Mouse (Mus musculus) CD4-positive, CD25-positive, alpha-beta regulatory T cell, adult 4 months (primary cell): ENCODE data around the gene Ap5m1. TPM values are rescaled to one million over a fixed set of nuclear protein-coding genes. Genes with fewer than 3 reads are reported as not detected.
"Not testable (repeated sequence)": the region's sequence is repeated elsewhere in the genome, so short reads cannot be mapped to it uniquely, and the experiment has no call there.

Experiments
- ATAC-seq: one replicate; pipeline ENCODE4 v1.8.0; 2017
- polyA plus RNA-seq, 2 experiments: library from polyadenylated mRNA; unstranded; fragments of 100-300 nt; shearing (Covaris generic); gene quantifications; one replicate each; pipeline ENCODE4 v1.2.1; 2017

Gene Ap5m1
- polyA plus RNA-seq: 10 to 100 TPM; 52.9 to 53.8 TPM

DNA sequence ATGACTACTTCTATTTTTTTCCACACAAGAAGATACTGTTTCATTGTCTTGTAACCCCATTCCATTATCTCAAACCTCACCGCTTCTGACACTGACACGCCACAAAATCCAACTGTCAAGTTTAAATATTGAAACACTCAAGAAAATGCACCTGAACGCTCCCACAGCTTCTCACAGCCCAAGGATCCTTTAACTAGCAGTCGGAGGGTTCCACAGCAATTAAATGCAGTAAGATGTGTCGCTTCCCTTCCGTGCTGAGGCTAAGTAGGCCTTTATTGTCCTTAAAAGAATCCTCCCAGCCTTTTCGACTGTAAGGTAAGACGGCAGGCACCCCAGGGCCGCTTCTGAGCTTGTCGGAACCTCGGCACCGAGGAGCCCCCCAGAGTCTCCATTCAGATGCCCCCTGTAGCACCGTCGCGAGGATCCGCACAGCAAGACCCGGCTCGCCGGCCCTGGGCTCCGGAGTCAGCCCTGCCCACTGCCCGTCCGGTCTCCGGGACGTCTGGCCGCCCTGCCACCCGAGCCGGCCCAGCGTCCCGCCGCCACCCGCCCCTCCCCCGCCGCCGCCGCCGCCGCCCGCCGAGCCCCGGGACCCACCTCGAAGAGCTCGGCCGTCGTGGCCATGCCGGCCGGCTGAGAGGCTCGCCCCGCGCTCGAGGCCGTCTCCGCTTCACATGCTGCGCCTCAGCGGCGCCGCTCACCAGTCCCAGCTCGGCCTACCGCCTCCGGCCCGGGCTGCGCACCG is at the start of gene Ap5m1:
Gene Ap5m1, plus strand, starts transcription at position 569 of the 745 bp plus-strand sequence.
- ATAC-seq: peak; percentile 22

DNA sequence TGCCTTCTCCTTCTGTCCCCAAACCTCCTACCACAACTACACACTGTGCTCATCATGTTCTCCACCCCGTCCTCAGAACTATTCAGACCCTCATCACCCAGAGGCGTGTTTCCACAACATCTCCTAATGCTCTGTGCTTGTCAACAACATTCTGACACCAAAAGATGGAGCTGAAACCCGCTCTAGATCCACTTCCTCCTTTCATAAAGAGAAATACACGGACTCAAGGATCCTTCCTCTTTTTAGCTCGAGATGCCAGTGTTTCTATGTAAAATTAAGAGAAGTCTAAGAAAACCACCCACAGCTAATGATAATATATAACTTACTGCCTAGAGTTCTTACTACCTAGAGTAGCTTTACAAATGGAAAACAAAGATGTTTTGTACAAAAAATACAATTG is 46.1 kb upstream of the Ap5m1 start:
- no peak for ATAC-seq

DNA sequence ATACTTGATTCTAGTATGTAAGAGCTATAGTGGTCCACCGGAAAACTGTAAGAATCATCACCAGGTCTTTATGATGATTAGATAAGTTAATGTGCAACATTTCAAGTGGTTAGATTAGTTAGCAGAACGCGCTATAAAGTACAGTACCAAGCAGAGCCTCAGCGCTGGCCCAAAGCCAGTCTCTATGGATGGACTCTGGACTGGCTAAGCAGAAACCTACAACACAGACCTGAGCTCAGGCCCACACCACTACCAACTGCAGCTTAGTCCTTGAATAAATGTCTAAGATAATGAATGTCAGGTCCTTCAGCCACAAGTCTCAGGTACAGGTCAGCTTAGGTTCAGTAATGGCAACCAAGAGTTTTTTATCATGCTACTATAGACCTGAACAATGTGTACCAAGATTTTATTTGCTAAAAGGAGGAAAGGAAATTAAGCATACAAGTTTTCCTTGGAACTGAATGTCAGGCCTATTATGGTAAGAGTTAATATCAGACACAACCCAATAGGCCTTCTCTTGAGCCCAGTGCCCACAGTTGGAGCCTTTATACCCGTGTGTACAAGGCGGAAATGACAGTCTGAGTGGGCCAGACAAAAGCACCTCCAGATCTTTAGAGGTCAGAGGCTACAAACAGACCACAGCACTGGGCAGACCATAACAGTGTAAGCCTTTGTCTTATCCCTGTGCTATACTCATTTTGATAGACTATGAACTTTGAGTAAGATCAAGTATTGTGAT is 38.7 kb upstream of the Ap5m1 start:
- no peak for ATAC-seq

DNA sequence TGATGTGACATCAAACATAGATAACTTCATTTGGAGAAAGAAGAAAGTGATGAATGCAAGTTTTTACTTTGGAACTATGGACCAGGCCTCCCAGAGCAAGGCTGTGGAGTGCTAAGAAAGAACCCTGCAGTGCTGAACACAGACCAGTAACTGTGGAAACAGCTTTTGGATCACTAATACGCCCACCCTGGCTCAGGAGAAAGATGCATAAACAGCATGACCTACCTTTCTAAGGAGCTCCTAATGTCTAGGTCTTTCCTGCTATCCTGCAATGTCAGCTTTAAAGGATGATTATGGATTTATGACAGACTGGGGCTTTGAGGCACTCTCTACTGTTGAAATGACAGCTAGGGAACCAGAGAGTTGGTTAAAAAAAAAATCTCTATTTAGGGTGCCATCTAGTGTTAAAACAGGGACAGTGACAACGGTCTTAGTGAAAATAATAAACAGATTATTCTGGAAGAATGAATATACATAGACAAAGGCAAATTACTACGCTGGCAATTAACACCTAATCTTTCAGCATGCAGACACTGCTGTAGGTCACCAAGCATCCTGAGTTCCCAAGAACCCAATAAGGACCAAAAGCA is 38.0 kb upstream of the Ap5m1 start:
- no peak for ATAC-seq

DNA sequence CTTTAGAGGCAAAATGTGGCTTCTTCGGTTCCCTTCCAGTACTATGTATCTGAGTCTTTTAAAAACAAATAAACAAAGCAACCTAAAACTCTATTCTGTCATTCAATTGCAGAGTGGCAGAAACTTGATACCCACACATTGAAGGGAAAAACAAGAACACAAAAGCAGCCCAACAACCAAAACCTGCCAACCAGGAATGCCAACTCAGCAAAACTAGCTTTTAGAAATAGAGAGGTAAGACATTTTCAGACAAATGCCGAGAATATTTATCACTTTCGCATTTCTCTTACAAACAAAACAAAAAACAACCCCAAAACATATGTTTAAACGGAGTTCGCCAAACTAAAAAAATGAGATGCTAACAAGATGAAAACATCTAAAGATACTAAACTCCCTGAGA is 36.9 kb upstream of the Ap5m1 start:
- no peak for ATAC-seq

DNA sequence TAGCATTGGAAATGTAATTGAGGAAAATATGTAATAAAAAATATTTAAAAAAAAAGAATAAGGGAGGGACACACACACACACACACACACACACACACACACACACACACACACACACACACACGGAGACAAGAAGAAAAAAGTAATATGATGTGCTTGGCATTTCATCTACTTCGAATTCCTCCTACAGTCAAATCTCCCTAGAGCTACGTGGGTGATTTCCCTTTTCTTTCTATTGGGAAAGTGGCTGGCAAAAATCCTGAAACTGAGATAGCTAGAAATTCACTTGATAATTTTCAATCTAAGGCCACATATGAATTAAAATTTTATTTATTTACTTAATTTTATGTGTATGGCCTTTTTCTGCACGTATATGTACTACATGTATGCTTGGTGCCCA is 20.3 kb upstream of the Ap5m1 start:
- ATAC-seq: no peak

DNA sequence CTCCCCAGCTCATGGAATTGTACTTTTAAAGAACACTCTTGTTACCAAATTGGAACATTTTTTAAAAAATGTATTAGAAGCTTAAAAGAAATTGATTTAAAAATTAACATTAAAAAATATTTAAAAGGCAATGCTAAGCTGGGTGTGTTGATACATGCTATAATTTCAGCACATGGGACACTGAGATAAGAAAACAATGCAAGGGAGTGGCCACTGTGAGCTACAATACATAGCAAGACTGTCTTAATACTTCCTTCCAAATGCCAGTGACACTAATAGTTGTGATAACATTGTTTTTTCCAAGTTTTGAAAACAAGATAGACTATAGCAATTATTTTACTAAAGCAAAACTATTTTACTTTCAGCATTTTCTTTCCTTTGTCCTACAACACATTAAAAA is 16.4 kb upstream of the Ap5m1 start:
- ATAC-seq: no peak

DNA sequence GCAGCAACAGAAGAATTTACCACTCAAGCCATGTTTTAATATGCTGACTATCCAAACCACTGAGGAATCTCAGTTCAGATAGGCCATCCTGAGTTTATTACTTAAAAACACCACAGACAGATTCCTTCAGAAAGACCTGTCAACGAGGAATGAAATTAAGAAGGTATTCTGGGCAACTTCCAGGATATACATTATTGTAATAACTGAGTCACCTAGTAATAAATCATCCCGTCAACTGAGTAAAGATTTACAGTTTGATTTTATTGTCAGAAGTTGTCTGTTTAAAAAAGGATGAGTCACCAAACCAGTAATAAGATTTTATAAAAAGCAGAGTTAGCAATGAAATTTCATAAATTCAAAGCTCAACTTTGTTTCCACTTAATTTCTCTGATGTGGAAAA is 2.1 kb upstream of the Ap5m1 start:
- ATAC-seq: no peak

DNA sequence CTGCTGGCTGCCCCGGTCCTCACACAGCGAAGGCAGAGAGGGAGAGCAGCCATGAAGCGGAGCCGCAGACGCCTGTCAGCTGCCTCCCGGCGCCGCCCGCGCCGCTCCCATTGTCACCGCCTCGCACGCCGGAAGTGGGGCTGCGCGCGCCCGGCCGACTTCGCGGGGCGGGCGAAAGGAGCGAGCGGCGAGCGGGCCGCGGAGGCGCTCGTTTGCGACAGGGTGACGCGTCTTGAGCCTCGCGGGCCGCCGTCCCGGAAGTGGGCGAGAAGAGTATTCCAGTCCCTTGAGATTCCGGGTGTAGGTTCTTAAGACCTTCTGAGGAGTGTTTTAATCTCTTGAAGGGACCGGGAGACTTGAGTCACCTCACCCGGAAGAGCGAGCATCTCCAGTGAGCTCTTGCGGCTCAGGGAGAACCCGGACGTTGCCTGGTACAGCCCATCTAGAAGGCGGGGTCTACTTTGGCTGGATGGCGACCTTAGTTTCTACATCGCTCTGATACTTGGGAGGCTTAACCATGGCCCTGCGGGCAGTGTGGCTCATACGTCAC is 452 bp downstream of the Ap5m1 start, which contains the start of gene Exoc5:
Gene Exoc5, minus strand, starts transcription at position 380 of the 550 bp plus-strand sequence.
- ATAC-seq: peak; percentile 88

DNA sequence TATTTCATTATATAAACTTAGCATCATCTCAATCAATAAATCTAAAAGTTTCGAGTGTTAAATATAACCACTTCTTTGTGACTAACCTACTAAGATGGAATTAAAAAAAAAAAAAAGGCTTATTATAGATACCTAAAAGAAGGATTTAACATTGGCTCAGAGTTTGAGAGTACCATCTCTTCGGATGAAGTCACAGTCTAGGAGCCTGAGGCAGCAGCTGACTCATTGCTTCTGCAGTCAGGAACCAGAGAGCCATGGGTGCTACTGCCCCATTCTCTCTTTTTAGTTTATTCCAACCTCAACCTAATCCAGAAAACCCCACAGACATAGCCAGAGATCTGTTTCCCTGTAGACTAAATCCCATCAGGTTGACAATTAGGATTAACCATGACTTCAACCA is 6.9 kb downstream of the Ap5m1 start:
- no peak for ATAC-seq

DNA sequence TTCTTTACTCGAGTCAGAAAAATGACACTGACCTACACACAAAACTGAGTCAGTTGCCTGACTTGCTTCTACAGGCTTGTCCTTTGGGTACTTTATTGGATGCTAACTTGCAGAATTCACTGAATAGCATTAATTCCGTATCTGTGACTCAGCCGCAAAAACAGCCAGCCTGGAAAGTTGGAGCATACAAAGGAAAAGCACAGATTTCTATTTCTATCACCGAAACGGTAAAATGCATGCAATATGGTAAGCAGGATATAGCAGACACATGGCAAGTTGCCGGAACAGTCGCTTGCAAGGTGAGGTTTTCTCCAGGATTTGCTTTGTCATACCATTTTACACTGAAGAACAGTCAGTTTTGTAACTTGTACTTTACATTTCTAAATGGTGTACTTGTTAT is 8.0 kb downstream of the Ap5m1 start:
- no peak for ATAC-seq

DNA sequence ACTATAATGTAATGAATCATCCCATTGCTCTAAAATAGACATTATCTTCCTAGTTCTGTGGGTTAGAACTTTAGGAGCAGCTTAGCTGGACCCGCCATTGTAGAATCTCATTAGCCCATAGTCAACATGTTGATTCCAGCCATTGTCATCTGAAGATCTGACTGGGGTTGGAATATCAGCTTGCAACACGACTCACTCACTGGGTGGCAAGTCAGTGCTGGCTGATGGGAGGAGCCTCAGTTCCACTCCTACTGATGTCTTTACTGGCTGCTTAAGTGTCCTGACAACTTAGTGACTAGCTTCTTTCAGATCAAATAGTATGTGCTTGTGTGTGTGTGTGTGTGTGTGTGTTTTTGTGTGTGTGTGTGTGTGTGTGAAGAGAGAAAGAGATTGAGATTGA is 8.5 kb downstream of the Ap5m1 start:
- ATAC-seq: no peak

DNA sequence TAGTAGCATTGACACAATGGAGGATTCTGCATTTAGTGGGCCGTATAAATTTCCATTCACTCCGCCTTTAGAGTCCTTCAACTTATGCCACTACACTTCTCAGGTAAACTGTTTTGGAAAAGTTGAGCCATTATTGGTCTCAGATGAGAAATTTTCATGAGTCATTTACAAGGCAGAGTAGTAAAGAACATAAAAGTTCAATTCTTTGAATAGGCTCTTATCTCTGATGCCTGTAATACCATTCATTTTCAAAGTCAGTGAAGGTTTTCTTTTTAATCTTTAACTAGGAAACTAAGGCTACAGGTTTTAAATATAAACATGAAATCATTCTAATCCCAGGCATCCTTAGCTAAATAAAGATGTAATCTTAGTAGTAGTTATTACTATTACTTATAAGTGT is 12.9 kb downstream of the Ap5m1 start:
- ATAC-seq: no peak

DNA sequence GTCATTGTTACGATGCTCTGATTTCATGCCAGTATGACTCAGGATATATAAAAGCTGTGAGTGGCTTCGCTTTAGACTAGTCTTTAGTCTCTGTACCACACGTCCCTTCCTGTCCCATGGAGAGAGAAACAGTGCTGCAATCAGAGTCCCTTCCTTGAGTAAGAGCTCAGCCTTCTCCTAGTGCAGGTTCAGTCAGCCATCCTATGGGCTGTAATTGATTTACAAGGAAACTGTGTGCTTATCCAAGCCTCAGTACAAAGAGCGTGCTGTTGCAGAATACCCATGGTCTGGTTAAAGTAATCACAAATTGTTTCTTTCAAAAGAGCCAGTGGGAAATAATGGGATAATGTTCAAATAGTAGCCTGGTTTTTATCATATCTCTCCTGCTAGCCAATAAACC is 20.6 kb downstream of the Ap5m1 start:
- ATAC-seq: no peak

DNA sequence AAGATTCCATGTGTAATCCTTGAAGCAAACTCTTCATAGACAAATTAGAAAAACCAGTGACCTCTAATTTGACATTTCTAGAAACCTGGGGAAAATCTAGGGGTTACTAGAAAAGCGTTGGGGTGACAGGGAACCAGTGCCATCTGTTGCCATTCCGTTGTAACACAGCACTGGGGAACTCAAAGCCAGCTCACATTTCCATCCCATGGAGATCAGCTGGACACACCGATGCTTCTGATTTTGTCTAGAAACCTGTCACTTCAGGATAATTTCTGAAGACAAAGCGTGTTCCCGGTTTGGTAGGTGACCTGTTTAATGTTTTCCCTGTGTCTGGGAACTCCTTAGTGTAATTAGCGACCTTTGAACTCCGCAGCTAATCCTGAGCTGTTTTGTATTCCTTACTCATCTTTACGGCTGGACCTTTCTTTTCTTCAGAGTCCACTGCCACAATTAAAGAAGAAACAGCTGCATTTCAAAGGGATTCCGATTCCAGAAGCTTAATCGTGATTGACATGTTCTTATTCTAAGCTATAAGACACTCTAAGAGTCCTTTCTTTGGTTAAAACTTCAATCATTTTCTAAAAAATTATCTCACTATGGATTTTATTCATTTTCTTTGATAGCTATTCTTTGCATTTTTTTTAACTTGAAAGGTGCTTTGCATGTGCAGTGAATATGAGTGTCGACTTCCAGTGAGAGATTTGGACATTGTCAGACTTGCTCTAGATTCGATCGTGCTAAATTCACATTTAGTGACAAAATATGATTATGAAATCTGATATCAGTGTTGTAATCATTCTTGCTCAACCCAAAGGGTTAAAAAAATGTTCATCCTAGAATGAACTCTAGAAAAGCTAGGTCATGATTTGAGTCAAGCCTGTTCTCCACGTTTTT is 22.5 kb downstream of the Ap5m1 start:
- ATAC-seq: no peak

DNA sequence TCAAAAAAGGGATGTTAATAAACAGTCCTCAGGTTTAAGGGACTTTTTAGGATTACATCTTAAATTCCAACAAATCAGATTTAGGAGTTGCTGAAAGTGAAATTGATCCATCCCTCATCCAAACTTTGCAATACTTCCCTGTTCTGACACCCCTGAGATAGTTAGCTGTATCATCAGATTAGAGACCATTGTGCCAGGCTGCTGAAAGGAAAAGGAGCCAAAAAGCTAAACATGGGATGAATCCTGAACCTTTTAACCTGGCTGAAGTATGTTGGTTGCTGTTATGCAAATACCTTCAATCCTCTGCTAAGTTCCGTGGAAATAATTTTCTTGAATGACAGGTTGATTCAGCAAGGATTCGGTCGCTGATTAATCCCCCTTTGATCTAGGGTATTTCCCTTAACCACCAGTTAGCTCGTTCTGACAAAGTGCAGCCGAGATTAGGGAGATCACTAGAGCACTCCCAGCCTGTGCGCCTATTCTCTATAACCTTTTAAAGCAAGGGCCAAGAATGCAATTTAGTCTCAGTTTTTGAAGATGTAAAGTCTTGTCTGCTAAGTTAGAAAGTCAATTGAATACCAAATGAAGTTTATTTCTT is 23.7 kb downstream of the Ap5m1 start:
- ATAC-seq: peak; percentile 96

DNA sequence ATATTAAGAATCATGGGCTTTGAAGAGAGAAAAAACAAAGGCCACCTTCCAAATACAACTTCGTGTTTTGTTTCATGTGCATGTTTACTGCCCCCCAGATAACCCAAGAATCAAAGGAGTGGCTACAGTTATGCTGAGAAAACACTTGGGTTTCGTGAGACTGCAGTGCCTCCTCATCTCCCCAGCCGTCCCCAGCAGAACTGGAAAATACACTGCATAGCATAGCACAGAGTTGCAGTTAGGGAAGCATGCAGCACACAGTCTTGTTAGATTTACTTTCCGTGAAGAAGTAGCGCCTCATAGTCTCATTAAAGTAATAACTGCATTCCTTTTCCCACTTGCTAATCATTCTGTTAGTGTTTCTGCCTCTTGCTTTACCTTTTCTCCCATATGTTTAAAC is 24.2 kb downstream of the Ap5m1 start:
- ATAC-seq: no peak

DNA sequence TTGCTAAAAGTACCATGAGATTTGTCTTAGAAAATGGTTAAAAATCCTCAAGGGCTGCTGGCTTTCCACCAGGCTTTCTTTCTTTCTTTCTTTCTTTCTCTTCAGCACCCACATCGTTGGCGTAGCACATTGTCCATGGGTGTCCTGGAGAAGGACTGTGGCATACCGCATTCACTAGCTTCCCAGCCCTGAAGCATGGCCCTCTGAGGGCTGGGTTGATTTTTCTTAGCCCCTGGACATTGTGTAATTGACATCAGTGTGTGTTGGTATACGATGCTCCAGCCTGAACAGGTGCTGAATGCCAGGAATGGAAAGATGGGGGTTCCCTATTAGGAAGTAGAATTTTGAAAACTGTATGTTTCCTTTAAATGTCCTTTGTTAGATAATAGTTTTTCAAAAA is 25.4 kb downstream of the Ap5m1 start:
- no peak for ATAC-seq

DNA sequence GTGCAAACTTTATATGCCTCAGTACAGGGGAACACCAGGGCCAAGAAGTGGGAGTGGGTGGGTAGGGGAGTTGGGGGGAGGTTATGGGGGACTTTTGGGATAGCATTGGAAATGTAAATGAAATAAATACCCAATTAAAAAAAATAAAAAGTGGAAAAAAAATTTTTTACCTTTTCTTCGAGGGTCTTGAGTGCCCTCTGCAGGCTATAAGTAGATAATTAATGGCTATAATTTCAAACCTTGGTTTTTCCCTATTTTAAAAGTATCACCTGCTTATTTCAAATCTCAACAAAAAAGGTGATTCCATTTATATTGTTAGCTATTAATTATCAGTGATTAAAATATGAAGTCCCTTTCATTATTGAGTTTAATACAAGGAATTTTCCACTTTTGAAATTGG is 25.9 kb downstream of the Ap5m1 start:
- ATAC-seq: not testable (repeated sequence)

DNA sequence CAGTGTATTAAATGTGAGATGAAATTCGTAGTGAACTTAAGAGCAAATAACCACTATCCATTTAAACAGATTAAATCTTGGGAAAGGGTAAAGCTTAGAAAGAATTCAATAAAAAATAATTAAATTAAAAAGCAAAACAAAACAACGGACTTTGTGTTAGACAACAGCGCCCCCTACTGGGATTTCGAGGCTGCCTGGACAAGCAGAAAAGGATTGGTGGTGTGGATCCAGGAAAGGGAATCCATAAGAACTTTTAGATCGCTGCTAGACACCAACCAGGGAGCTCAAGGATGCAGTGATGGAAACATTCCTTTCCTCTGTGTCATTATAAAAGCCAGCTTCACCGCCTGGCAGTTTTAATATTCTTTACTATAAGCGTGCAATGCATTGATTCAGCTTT is 52.5 kb downstream of the Ap5m1 start:
- ATAC-seq: no peak

DNA sequence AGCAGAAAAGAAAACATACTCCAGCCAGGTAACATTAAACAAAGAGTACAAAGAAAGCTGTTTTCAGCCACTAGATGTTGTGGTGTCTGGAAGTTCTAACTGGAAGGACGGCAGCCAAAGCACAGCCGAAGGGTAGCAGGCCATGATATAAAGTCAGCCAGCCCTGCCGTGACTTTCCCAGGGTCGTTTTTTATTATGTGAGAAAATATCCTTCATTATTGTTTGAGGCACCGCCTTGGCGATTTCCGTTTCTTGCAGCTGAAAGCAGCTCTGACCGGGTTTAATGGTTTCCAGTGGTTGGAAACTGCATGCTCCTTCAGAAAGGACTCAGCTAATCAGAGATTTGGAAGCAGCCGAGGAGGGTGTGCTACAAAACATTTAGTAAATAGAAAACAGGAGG is 55.8 kb downstream of the Ap5m1 start:
- ATAC-seq: no peak

DNA sequence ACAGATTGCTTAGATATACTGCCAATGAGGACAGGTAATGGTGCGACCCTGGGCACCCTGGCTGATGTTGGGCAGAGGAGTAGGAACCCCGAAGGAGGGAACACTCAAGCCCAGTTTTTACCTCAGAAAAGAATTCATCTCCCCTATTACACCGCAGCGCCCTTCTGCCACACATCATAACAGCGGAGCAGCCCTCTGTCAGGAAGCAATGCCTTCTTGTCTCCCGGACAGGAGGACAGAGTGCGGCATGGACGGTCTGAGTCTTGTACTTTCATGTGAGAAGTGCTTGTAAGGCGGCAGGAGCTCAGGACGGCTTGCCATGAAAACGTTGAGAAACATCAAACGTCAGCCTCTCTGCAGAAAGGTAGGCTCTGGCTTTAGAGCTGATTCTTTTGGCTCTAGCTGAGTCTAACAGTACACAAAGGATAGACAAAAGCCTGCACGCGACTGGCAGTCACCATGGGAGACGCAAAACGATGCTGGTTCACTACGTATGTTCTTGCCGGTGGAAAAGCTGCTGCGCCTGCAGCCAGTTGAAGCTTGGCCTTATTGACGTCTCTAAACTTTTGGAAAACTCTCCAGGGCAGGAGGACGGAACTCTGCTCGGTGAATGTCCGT is 61.4 kb downstream of the Ap5m1 start:
- ATAC-seq: no peak
